Mouse (Mus musculus) adipocyte (in vitro differentiated cells): Measurements from ENCODE around the gene Tunar.

Experiments used
- DNase-seq: peaks from one replicate; pipeline ENCODE4 v3.0.0-alpha.2; 2016; ENCODE audit warnings: low spot score

Tunar gene

DNA sequence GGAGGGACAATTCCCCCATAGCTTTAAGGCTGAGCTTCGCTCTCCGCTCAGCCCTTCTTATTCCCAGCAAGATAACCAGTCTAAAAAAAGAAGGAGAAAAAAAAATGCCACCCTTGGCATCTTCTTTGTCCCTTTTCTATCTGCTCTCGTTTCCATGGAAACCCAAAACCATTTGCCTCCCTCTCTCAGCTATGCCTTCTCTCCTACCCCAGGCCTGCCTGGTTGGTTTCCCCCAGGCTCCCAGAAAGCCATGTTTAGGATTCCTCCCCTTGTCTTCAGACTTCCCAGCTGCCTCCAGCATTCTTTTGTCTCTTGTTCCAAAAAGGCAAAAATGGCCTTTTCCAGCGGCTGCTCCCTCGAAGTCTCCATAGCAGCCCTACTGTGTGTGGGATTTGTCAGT lies 70.1 kb downstream of the Tunar start:
- DNase-seq: no peak

GRCm38 (mm10) chr12:105406008-105406407 lies 72.3 kb downstream of the Tunar start:
- no peak for DNase-seq

DNA sequence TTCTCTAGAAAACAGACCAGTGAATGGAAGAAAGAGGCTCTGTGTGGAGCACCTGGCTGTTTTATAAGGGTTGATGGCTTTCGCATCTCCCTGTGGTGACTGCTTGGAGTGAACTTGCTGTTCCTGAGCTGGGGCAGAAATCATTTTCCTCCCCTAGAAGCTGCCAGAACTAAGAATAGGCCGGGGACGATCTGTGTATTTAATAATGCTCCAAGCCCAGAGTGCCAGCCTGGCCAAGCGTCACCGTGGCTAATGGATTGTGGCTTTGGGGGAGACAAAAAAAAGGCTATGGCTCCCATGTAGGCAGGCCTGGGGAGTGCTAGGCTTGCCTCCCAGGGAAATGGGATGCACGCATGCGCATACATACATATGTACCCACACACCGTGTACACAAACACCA lies 80.2 kb downstream of the Tunar start:
- no peak for DNase-seq

GRCm38 (mm10) chr12:105420476-105420875 lies 86.8 kb downstream of the Tunar start:
- DNase-seq: no peak

GRCm38 (mm10) chr12:105426541-105426940 lies 92.9 kb downstream of the Tunar start:
- DNase-seq: no peak

GRCm38 (mm10) chr12:105427039-105427757 lies 93.5 kb downstream of the Tunar start:
- DNase-seq: peak; percentile 12

- peak; percentile 5 for DNase-seq
Observed at GRCm38 (mm10) chr12:105431872-105432271, 98.2 kb downstream of the Tunar start.

DNA sequence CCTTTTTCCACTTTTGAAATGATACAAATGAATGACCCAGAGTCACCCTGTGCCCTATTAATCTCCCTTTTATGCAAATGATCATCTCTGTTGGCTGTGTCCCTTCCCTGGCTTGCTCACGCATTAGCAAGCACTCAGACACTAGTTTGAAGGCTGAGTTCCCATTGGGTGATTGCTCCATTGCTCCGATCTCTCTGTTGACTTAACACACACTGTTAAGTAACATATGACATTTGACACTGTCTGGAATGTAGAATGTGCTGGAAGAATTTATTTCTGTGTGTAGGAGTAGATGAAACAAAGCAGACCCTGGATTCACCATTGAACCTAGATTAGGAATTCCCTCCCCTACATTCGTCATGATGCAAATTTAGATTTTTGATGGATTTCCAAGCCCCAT lies 99.1 kb downstream of the Tunar start:
- peak; percentile 35 for DNase-seq
